Mouse (Mus musculus) hindbrain, embryonic 13.5 days (tissue): ENCODE measurements around the gene Gm17402. TPM values are rescaled to one million over a fixed set of nuclear protein-coding genes. Genes with fewer than 3 reads are reported as not detected.

ENCODE experiments used
- ATAC-seq: fragments of 200-750 bp; cut with Nextera tagmentation; 2 replicates; pipeline ENCODE4 v1.8.0; 2017; ENCODE audit warnings: moderate TSS enrichment; ENCODE audit not compliant: low FRiP score
- H3K27ac ChIP-seq: fragments of 300-500 bp; sonication (generic); 2 replicates; pipeline ENCODE4 v1.5.1; 2015; ENCODE audit warnings: inconsistent platforms, mild to moderate bottlenecking, moderate library complexity
- H3K27me3 ChIP-seq: fragments of 300-500 bp; sonication (generic); 2 replicates; pipeline ENCODE4 v1.6.1; 2015; ENCODE audit warnings: mild to moderate bottlenecking, inconsistent platforms
- H3K36me3 ChIP-seq: fragments of 300-500 bp; sonication (generic); 2 replicates; pipeline ENCODE4 v1.6.1; 2015; ENCODE audit warnings: mild to moderate bottlenecking, inconsistent platforms
- H3K4me1 ChIP-seq: fragments of 300-500 bp; sonication (generic); replicated peaks from 2 replicates; pipeline ENCODE4 v1.6.1; 2015; ENCODE audit warnings: inconsistent platforms
- H3K4me2 ChIP-seq: fragments of 300-500 bp; sonication (generic); 2 replicates; pipeline ENCODE4 v1.6.1; 2015; ENCODE audit warnings: inconsistent platforms, mild to moderate bottlenecking, moderate library complexity
- H3K4me3 ChIP-seq: fragments of 300-500 bp; sonication (generic); 2 replicates; pipeline ENCODE4 v1.5.1; 2015; ENCODE audit warnings: mild to moderate bottlenecking, inconsistent platforms
- H3K9ac ChIP-seq: fragments of 300-500 bp; sonication (generic); 2 replicates; pipeline ENCODE4 v1.6.1; 2015; ENCODE audit warnings: mild to moderate bottlenecking, inconsistent platforms
- H3K9me3 ChIP-seq: fragments of 300-500 bp; sonication (generic); 2 replicates; pipeline ENCODE4 v1.6.1; 2016; ENCODE audit warnings: inconsistent platforms
- WGBS: fragments of 180-500 bp; shearing (Covaris S2); methylation state at CpG from one replicate; pipeline ENCODE4 v1.1.7; 2015; 5-methylcytosine and 5-hydroxymethylcytosine counted together
- polyA plus RNA-seq: library from polyadenylated mRNA; unstranded; fragments of >200 nt; fragmentation: Nextera tagmentation; extraction: Ambion mirVana; gene quantifications from 2 replicates; pipeline ENCODE4 v1.2.1, GENCODE M21; 2015

The Gm17402 gene
- polyA plus RNA-seq, 1 experiment from 2014 or later, result not detected

- H3K27ac ChIP-seq, result no peak overlapping the region
- peak; percentile 29; the same call in 1 of the 2 replicates for ATAC-seq
These were observed 23.4 kb downstream of the Gm17402 start for GRCm38 (mm10) chr3:67351406-67352127.

GRCm38 (mm10) chr3:67346674-67347073, 28.3 kb downstream of the Gm17402 start:
- H3K27me3 ChIP-seq, result no peaks in the 10 kb centered on the region
- no peak for ATAC-seq
- no peak overlapping the region for H3K9ac ChIP-seq
- H3K4me2 ChIP-seq, result no peak overlapping the region
- H3K9me3 ChIP-seq, result no peaks in the 10 kb centered on the region
- H3K36me3 ChIP-seq, result no peaks in the 10 kb centered on the region
- H3K4me1 ChIP-seq, result no peaks in the 10 kb centered on the region
- no peak overlapping the region for H3K4me3 ChIP-seq
- no peak overlapping the region for H3K27ac ChIP-seq
- 65% methylated on average over 2 of the region's 2 CpGs for WGBS

More at GRCm38 (mm10) chr3:67351406-67352127, 23.4 kb downstream of the Gm17402 start:
- Histone ChIP-seq H3K27me3 (no peaks in the 10 kb centered on the region), H3K4me3 (no peak overlapping the region), H3K9me3 (no peaks in the 10 kb centered on the region), H3K4me1 (no peaks in the 10 kb centered on the region), H3K9ac (no peak overlapping the region), H3K36me3 (no peaks in the 10 kb centered on the region), H3K4me2 (no peak overlapping the region)
- WGBS, result 68% methylated on average over 12 of the region's 12 CpGs

DNA sequence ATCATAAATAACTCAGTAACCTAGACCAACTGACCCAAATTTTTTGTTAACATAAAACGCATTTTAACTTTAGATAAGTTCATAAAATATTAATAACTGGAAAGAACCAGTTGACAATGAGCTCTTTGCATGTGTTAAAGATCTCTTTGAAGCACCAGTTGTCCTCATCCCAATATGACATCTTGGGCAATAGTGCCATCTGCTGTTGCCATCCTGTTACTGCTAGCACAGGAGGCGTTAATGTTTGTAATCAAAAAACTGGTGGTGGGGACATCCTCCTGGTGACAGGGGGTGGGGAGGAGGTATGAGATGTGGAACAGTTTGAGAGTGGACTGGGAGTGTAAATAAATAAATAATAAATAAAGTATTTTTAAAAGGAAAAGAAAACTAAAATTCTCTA, 30.4 kb downstream of the Gm17402 start:
- 6% methylated on average over 2 of the region's 2 CpGs for WGBS

GRCm38 (mm10) chr3:67343004-67343662, 31.8 kb downstream of the Gm17402 start:
- WGBS, result 64% methylated on average over 5 of the region's 5 CpGs
- ATAC-seq, result no peak
- H3K9ac ChIP-seq, result no peak overlapping the region
- no peak overlapping the region for H3K4me2 ChIP-seq
- H3K27me3 ChIP-seq, result no peaks in the 10 kb centered on the region
- no peaks in the 10 kb centered on the region for H3K36me3 ChIP-seq
- no peak overlapping the region for H3K4me3 ChIP-seq
- no peak overlapping the region for H3K27ac ChIP-seq
- peaks cover 10% of the 10 kb centered on the region for H3K4me1 ChIP-seq
- H3K9me3 ChIP-seq, result no peaks in the 10 kb centered on the region

More for the DNA sequence above, 30.4 kb downstream of the Gm17402 start:
- Histone ChIP-seq H3K27ac (no peak overlapping the region), H3K4me2 (no peak overlapping the region), H3K9ac (no peak overlapping the region), H3K9me3 (no peaks in the 10 kb centered on the region), H3K4me1 (peaks cover 8% of the 10 kb centered on the region), H3K36me3 (no peaks in the 10 kb centered on the region), H3K27me3 (no peaks in the 10 kb centered on the region), H3K4me3 (no peak overlapping the region)
- ATAC-seq, result 0 out of 2 replicates have a peak, but pooled peaks have one; percentile 34

- Histone ChIP-seq H3K36me3 (no peaks in the 10 kb centered on the region), H3K4me3 (no peak overlapping the region), H3K9me3 (no peaks in the 10 kb centered on the region), H3K27ac (no peak overlapping the region), H3K4me1 (peaks cover 10% of the 10 kb centered on the region), H3K9ac (no peak overlapping the region), H3K4me2 (no peak overlapping the region), H3K27me3 (no peaks in the 10 kb centered on the region)
- 44% methylated on average over 7 of the region's 7 CpGs for WGBS
- peak; percentile 72; the same call in 1 of the 2 replicates for ATAC-seq
These were observed 34.0 kb downstream of the Gm17402 start for GRCm38 (mm10) chr3:67340921-67341320.

DNA sequence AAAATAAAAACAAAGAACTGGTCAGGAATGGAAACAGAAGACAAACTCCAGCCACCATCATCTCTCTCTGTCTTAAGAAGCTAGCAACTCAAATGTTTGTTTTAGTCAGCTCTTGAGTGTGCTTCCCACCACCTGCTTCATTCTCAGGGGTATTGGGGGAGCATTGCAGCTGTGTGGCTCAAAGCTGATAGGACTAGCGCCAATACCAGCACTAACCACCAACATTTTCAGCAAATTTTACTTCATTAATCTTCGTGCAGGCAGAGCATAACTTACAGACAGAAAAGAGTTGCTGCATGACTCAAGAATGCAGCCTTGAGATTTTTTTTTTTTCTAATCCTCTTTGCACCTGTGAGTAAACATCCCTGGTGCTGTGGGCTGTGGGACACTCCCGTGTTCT, 35.4 kb downstream of the Gm17402 start:
- no peak for ATAC-seq
- WGBS, result 69% methylated on average over 3 of the region's 3 CpGs
- Histone ChIP-seq H3K27me3 (no peaks in the 10 kb centered on the region), H3K27ac (no peak overlapping the region), H3K9ac (no peak overlapping the region), H3K4me3 (no peak overlapping the region), H3K9me3 (no peaks in the 10 kb centered on the region), H3K36me3 (no peaks in the 10 kb centered on the region), H3K4me2 (no peak overlapping the region), H3K4me1 (peaks cover 10% of the 10 kb centered on the region)

DNA sequence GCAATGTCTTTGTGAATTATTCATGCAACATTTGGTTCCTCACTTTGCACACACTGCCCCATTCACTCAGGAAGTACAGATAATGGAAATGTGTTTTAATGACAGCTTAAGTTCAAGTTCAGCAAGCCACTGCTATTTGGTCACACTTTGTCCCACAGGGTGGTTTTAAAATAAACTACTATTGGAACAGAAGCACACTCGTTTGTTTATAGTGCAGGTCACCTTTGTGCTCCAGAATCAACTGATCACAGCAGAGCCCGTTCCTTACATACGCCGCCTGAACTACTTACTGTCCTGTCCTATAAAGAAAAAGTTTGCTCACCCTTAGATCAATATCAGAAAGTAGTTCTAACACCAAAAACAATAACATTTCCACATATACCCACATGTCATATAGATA, 52.5 kb downstream of the Gm17402 start:
- Histone ChIP-seq H3K27me3 (no peaks in the 10 kb centered on the region), H3K9ac (no peak overlapping the region), H3K4me1 (no peaks in the 10 kb centered on the region), H3K27ac (no peak overlapping the region), H3K36me3 (no peaks in the 10 kb centered on the region), H3K9me3 (no peaks in the 10 kb centered on the region), H3K4me2 (no peak overlapping the region), H3K4me3 (no peak overlapping the region)
- 79% methylated on average over 4 of the region's 4 CpGs for WGBS
- no peak for ATAC-seq

Other genes starting within 250 kb of the Gm17402 start
- 33.1 and 42.8 TPM in 2 replicates for gene Mlf1, start 1.1 kb downstream of the Gm17402 start, polyA plus RNA-seq
- 29.4 and 34.1 TPM in 2 replicates for gene Gfm1, start 54.9 kb upstream of the Gm17402 start, polyA plus RNA-seq
- 165 and 227 TPM in 2 replicates for gene Lxn, start 88.8 kb upstream of the Gm17402 start, polyA plus RNA-seq
- 1.3 TPM in 2 replicates for gene Rarres1, start 140.4 kb upstream of the Gm17402 start, polyA plus RNA-seq
- 39.0 and 48.0 TPM in 2 replicates for gene Mfsd1, start 207.6 kb upstream of the Gm17402 start, polyA plus RNA-seq